Comparison of ENCODE assay signal across 9 mouse cellular contexts in genomic region chr9:107355870-107356765, GRCm38 (mm10). TPM values are rescaled to one million over a fixed set of nuclear protein-coding genes. Genes with fewer than 3 reads are reported as not detected.
DNase-seq lines count a peak whose midpoint lies in the region; ATAC-seq and TF ChIP-seq lines count a peak whose summit lies in the region.
"Had no signal": no experiment of that assay in that cellular context is flagged by ENCODE, and none has a peak within 500 bp of the region (broad histone marks: within the 10 kb centered on the region; RNA-seq: fewer than 3 reads in every experiment).

No protein-coding gene starts in this region.

- no peak for ATAC-seq in heart, postnatal 0 days (ENCODE audit: insufficient read depth, low read depth)
- ATAC-seq in cerebellum, adult (ENCODE audit: insufficient number of reproducible peaks, low FRiP score, low TSS enrichment): 0 out of 2 replicates have a peak, but pooled peaks have one; percentile 39
- peak; percentile 68 for ATAC-seq in frontal cortex, adult (ENCODE audit: low TSS enrichment)
- ATAC-seq in kidney, embryonic 16.5 days (ENCODE audit: low FRiP score, low TSS enrichment): 0 out of 2 replicates have a peak, but pooled peaks have one; percentile 23

- TF ChIP-seq CTCF in heart, postnatal 0 days (IDR thresholded peaks at IDR 0.05; ENCODE audit: low read depth): peak; percentile 67
- peak; percentile 53 for TF ChIP-seq CTCF in E14TG2a.4 (conservative IDR thresholded peaks at IDR 0.05; ENCODE audit: low read length)
- peak; percentile 87 for TF ChIP-seq CTCF in lung, adult 2 months (IDR thresholded peaks at IDR 0.05; ENCODE audit: insufficient read depth, low read length)

- H3K27me3 ChIP-seq in heart, postnatal 0 days (ENCODE audit: control insufficient read depth, insufficient read depth, low read length): peaks cover 10% of the 10 kb centered on the region
- peaks cover 36% of the 10 kb centered on the region for H3K27me3 ChIP-seq in heart, embryonic 10.5 days (ENCODE audit: insufficient read depth, poor library complexity, severe bottlenecking)
- peaks cover 57% of the 10 kb centered on the region for H3K27me3 ChIP-seq in E14TG2a.4 (ENCODE audit: insufficient read depth, low read length)
- peaks cover 10% of the 10 kb centered on the region for H3K27me3 ChIP-seq in kidney, embryonic 16.5 days (ENCODE audit: insufficient read depth, low read length)

- WGBS in heart, postnatal 0 days: 43% methylated on average over 6 of the region's 7 CpGs
- WGBS in heart, embryonic 10.5 days: 53% methylated on average over 7 of the region's 7 CpGs
- 47% methylated on average over 6 of the region's 7 CpGs for WGBS in kidney, embryonic 16.5 days
- 39% methylated on average over 6 of the region's 7 CpGs for WGBS in lung, adult 2 months

- no peak overlapping the region for H3K9ac ChIP-seq in heart, postnatal 0 days (replicated peaks; ENCODE audit: low read depth, low read length)
- no peak overlapping the region for H3K9ac ChIP-seq in kidney, embryonic 16.5 days (replicated peaks; ENCODE audit: low read length)
- H3K9ac ChIP-seq: limb, embryonic 15.5 days had no signal

- TF ChIP-seq POLR2A in lung, adult 2 months (IDR thresholded peaks at IDR 0.05; ENCODE audit: borderline replicate concordance, extremely low read depth, low read depth, low read length): no peak

- DNase-seq in heart, postnatal 0 days (ENCODE audit: low spot score): peak; percentile 64
- no peak for DNase-seq in heart, embryonic 10.5 days (ENCODE audit: low spot score)
- peak; percentile 46 for DNase-seq in lung, adult 2 months
- DNase-seq in right cerebral cortex, postnatal 36 days (ENCODE audit: low spot score in 2 of 2): peak; percentile 34 to 38

- no peaks in the 10 kb centered on the region for H3K9me3 ChIP-seq in heart, postnatal 0 days (replicated peaks; ENCODE audit: control insufficient read depth, low read length)
- no peaks in the 10 kb centered on the region for H3K9me3 ChIP-seq in heart, embryonic 10.5 days
- H3K9me3 ChIP-seq in E14TG2a.4 (ENCODE audit: low read length): no peaks in the 10 kb centered on the region
- no peaks in the 10 kb centered on the region for H3K9me3 ChIP-seq in kidney, embryonic 16.5 days (ENCODE audit: low read length)
- H3K9me3 ChIP-seq: limb, embryonic 15.5 days had no signal

- no peak overlapping the region for H3K4me3 ChIP-seq in heart, postnatal 0 days (ENCODE audit: low read depth, low read length)
- H3K4me3 ChIP-seq in heart, embryonic 10.5 days: no peak overlapping the region
- H3K4me3 ChIP-seq in E14TG2a.4 (replicated peaks; ENCODE audit: low read length): no peak overlapping the region
- no peak overlapping the region for H3K4me3 ChIP-seq in kidney, embryonic 16.5 days (ENCODE audit: low read length)
- H3K4me3 ChIP-seq in lung, adult 2 months (replicated peaks; ENCODE audit: extremely low read depth, low read depth, low read length): no peak overlapping the region
- H3K4me3 ChIP-seq: limb, embryonic 15.5 days had no signal

- TF ChIP-seq EP300 in heart, postnatal 0 days (IDR thresholded peaks at IDR 0.05; ENCODE audit: low read depth): no peak

- H3K36me3 ChIP-seq in heart, postnatal 0 days (replicated peaks; ENCODE audit: control insufficient read depth, insufficient read depth, low read length): no peaks in the 10 kb centered on the region
- H3K36me3 ChIP-seq in heart, embryonic 10.5 days: no peaks in the 10 kb centered on the region
- no peaks in the 10 kb centered on the region for H3K36me3 ChIP-seq in E14TG2a.4 (ENCODE audit: insufficient read depth, low read length)
- no peaks in the 10 kb centered on the region for H3K36me3 ChIP-seq in kidney, embryonic 16.5 days (ENCODE audit: insufficient read depth, low read length)
- H3K36me3 ChIP-seq: limb, embryonic 15.5 days had no signal

- no peak overlapping the region for H3K4me2 ChIP-seq in heart, postnatal 0 days (ENCODE audit: low read depth, low read length)
- no peak overlapping the region for H3K4me2 ChIP-seq in kidney, embryonic 16.5 days (replicated peaks; ENCODE audit: low read depth, low read length)
- H3K4me2 ChIP-seq: limb, embryonic 15.5 days had no signal

- H3K27ac ChIP-seq in heart, postnatal 0 days (ENCODE audit: low read depth): no peak overlapping the region
- no peak overlapping the region for H3K27ac ChIP-seq in heart, embryonic 10.5 days
- H3K27ac ChIP-seq in kidney, embryonic 16.5 days (ENCODE audit: low read length): no peak overlapping the region
- H3K27ac ChIP-seq: limb, embryonic 15.5 days had no signal

- no peaks in the 10 kb centered on the region for H3K4me1 ChIP-seq in heart, postnatal 0 days (ENCODE audit: control insufficient read depth, insufficient read depth)
- peaks cover 24% of the 10 kb centered on the region for H3K4me1 ChIP-seq in heart, embryonic 10.5 days
- H3K4me1 ChIP-seq in E14TG2a.4 (replicated peaks; ENCODE audit: low read depth, low read length): peaks cover 7% of the 10 kb centered on the region
- H3K4me1 ChIP-seq in kidney, embryonic 16.5 days (ENCODE audit: insufficient read depth, low read length): peaks cover 5% of the 10 kb centered on the region; the same call in 1 of the 2 replicates
- no peaks in the 10 kb centered on the region for H3K4me1 ChIP-seq in lung, adult 2 months (ENCODE audit: control insufficient read depth, insufficient read depth, low read length)
- H3K4me1 ChIP-seq: limb, embryonic 15.5 days had no signal

RNA-seq across cellular contexts. Expression of gene 6430571L13Rik, which starts 15.7 kb away (rescaled TPM):
- 1.1 and 11.0 TPM in 2 replicates for total RNA-seq in heart, postnatal 0 days (2014; rRNA removed; ENCODE audit: low replicate concordance)
- 3.1 and 3.3 TPM in 2 replicates for polyA plus RNA-seq in heart, postnatal 0 days (2015; fragmentation: Nextera tagmentation; extraction: Ambion mirVana)
- 0.74 and 1.2 TPM in 2 replicates for polyA plus RNA-seq in heart, embryonic 10.5 days (2016; fragmentation: Nextera tagmentation; extraction: Ambion mirVana)
- 0.82 and 1.2 TPM in 2 replicates for polyA plus RNA-seq in kidney, embryonic 16.5 days (2015; fragmentation: Nextera tagmentation; extraction: Ambion mirVana)
- 0.34 and 1.1 TPM in 2 replicates for polyA plus RNA-seq in lung, adult 2 months (2012; rRNA removed)

RNA-seq across cellular contexts. Expression of gene Hemk1, which starts 18.0 kb away (rescaled TPM):
- total RNA-seq in heart, postnatal 0 days (2014; rRNA removed; ENCODE audit: low replicate concordance): 4.8 and 28.7 TPM in 2 replicates
- 12.3 and 15.3 TPM in 2 replicates for polyA plus RNA-seq in heart, postnatal 0 days (2015; fragmentation: Nextera tagmentation; extraction: Ambion mirVana)
- 13.4 and 14.6 TPM in 2 replicates for polyA plus RNA-seq in heart, embryonic 10.5 days (2016; fragmentation: Nextera tagmentation; extraction: Ambion mirVana)
- polyA plus RNA-seq in kidney, embryonic 16.5 days (2015; fragmentation: Nextera tagmentation; extraction: Ambion mirVana): 12.6 and 13.2 TPM in 2 replicates
- 16.9 and 21.0 TPM in 2 replicates for polyA plus RNA-seq in lung, adult 2 months (2012; rRNA removed)

RNA-seq across cellular contexts. Expression of gene Cacna2d2, which starts 43.3 kb away (rescaled TPM):
- total RNA-seq in heart, postnatal 0 days (2014; rRNA removed; ENCODE audit: low replicate concordance): 30.6 and 34.8 TPM in 2 replicates
- polyA plus RNA-seq in heart, postnatal 0 days (2015; fragmentation: Nextera tagmentation; extraction: Ambion mirVana): 1.1 and 1.3 TPM in 2 replicates
- 6.8 TPM in 2 replicates for polyA plus RNA-seq in heart, embryonic 10.5 days (2016; fragmentation: Nextera tagmentation; extraction: Ambion mirVana)
- polyA plus RNA-seq in kidney, embryonic 16.5 days (2015; fragmentation: Nextera tagmentation; extraction: Ambion mirVana): 0.74 and 0.95 TPM in 2 replicates
- 0.72 and 1.2 TPM in 2 replicates for polyA plus RNA-seq in lung, adult 2 months (2012; rRNA removed)
